Mouse (Mus musculus) kidney, postnatal 10 days (tissue): ENCODE results near the gene Togaram2.
"Not testable (repeated sequence)": the region's sequence is repeated elsewhere in the genome, so short reads cannot be mapped to it uniquely, and the experiment has no call there.

ENCODE experiments used
- DNase-seq: peaks from one replicate; pipeline ENCODE4 v3.0.0; 2021; ENCODE audit warnings: mixed read lengths

Togaram2 gene

DNA sequence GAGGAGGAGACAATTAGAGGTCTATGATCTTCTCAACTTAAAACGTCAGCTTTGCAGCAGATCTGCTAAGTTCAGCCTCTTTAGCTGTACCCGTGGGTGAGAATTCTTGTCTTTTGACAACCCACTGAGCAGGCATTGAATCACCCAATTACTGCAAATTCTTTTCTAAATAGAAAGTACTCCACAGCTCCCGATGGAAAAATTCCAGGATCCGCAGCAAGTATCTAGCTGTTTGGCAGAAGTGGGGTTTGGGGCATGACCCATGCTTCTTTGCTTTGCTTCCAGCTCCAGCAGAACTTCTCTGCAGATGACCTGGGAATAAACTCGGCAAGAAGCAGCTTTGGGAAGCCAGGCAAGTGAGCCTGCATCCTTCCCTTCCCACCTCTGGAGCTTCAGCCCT, 69.9 kb downstream of the Togaram2 start:
- DNase-seq = peak; percentile 46

DNA sequence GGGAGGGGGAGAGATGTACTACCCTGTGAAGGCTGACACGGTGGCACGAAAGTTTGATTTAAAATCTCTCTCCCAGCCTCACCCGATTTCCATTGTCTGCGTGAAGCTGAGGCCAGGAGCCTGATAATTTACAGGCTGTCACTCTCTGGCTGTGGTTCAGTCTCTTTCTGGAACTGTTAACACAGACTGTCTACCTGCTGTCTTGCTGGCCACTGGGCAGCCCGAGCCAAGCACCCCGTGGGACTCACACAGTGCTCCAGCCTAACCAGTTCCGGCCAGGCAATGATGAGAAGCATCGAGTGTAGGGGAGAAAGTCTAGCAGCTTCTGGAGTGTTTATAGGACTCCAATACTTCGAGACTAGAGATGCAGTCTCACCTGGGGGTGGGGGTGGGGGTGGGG, 73.1 kb downstream of the Togaram2 start:
- DNase-seq = no peak

DNA sequence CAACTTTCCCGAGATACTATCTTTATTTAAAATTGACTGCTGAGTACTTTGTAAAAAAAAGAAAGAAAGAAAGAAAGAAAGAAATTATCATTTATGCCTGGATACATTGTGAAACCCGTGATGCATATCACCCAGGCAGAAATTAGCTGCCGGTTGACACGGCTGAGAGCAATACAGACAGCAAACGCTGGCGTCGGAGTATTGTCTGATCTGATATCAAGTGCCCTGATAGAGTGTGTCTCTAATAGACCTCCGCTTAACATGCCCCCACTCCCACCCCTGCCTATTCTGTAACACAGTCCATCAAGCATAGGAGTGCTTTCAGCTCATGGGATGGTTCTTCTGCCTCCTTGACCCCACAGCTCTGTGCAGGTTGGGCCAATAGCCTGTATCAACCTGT, 74.5 kb downstream of the Togaram2 start:
- DNase-seq = no peak

DNA sequence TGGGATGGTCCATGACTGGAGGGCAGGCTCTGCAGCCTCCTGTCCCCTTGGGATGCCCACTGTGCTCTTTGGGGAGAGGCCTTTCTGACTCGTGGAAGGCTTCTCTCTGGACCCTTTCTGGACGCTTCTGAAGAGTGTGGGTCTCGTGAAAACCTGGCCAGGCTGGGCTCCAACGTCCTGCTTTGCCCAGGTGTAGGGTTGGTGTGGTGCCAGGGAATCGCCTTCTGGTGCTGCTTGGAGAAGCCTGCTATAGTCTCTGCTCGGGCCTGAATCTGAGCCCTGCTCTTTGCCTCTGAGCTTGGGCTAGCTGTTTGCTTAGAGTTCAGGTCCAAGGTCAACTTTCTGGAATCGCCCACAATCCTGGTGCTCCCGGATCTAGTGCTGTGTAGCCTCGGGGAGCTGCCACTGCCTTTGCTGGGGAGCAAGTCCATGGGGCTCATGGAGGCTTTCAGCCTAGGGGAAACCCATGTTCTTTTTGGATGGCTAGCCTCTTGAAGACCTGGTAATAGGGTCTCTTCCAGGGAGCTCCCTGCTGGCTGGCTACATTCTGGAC, 76.6 kb downstream of the Togaram2 start:
- DNase-seq = no peak

DNA sequence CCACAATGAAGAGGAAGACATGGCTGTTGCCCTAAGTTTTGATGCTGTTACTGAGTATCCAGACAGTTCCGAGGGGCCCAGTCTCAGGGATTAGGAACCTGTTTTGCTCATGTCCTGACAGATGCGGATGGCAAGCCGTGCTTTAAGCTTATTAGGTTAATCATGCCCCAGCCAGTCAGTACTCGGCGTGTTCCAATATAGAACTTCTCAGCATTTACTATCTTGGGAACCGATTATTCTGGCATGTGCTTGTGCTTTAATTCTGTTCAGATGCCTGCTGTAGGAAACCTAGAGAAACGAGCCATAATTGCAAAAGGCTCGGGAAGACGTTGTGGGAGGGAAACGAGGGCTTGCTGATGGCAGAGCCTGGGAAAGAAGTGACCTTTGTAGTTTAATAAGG, 79.8 kb downstream of the Togaram2 start, which contains the start of gene Pcare:
Pcare (minus strand) TSS at position 64 of the 400 bp plus-strand sequence.
- DNase-seq = no peak

DNA sequence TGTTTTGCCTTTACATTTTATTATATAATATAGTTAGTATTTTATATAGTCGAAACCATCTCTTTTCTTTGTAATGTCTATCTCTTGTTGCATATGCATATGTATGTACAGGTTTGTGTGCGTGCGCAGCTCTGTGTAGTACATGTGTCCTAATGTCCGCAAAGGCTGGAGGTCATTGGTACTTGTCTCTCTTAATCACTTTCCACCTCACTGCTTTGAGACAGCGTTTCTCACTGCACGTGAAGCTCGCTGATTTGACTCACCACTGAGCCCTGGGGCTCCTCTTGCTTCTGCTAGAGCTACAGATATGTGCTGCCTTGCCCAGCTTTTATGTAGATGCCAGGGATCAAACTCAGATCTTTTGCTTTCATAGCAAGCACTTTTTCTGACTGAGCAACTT, 87.5 kb downstream of the Togaram2 start:
- no peak for DNase-seq

DNA sequence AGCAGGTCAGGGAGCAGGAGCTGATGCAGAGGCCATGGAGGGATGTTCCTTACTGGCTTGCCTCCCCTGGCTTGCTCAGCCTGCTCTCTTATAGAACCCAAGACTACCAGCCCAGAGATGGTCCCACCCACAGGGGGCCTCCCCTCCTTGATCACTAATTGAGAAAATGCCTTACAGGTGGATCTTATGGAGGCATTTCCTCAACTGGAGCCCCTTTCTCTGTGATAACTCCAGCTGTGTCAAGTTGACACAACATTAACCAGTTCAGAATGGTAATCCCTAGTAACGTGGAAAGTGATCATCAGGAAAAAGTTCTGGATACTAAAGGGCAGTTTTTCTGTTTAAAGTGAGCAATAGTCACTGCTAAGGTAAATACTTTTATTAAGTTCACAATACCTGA, 95.1 kb downstream of the Togaram2 start, which contains the start of gene Clip4:
Clip4 (plus strand) TSS at position 301 of the 400 bp plus-strand sequence.
- DNase-seq = not testable (repeated sequence)

DNA sequence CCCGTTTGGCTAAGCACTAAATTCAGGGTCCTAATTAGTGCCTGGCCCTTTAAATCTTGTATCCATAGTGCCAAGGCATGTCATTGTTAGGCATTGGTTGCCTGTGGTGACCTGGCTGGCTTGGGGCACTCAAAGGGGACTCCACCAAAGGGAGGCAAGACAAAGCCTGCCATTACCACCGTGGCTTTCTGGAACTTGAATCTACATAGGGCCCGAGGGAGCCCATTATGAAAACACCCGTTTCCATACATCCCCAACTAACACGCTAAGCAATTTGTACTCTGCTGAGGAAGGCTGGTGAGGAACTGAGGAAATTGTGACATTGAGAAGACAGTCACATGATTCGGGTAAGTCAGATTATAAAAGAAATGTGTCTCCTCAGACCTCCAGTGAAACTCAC, 96.5 kb downstream of the Togaram2 start:
- DNase-seq = no peak

DNA sequence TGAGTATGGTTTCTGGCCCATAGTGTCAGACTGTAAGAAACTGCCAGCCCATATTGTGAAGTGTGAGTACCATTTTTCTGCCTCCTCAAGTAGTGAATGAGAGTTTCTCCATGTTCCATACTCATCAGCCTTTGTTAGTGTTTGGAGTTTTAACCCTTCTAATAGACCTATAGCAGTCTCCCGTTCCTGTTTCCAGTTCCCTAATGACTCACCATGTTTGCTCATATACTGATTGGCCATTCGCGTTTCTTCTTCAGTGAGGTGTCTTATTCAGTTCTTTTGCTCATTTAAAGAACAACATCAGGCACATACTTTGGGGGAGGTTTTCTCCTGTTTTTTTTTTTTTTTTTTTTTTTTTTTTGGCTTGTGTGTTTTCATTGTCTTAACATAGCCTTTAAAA, 97.6 kb downstream of the Togaram2 start:
- DNase-seq = no peak

DNA sequence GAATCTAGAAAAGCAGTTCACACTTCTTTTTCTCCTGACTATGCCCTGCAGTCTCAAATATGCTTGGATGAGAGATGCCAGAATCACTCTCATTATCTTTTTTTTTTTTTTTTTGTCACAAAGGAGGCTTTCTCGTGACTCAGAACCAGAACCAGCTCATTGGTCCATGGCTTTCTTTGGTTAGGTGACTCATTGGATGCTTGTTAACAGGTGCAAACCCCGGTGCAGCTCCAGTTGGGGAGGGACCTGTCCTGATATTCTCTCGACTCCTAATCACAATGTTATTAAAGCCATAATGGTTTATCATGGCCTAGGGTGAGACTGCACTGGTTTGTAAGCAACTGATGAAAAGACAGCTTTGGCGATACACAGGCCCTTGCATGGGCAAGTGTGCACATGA, 101.1 kb downstream of the Togaram2 start:
- DNase-seq = no peak

DNA sequence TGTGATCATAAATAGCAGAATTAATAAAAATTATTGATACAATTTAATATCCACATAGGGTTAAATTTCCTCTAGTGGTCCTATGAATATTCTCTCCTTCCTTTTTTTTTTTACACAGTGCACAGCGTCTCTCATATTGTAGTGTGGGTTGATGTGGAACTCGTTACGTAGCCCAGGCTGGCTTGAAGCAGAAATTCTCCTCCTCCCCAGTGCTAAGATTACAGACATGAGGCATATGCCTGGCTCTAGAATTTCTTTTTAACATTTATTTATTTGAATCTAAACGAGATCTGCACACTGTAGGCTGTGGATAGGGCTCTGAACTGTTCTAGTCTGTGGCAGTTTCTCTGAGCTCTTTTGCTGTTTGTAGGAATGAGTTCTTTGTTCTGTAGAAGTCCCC, 102.2 kb downstream of the Togaram2 start:
- DNase-seq = no peak

DNA sequence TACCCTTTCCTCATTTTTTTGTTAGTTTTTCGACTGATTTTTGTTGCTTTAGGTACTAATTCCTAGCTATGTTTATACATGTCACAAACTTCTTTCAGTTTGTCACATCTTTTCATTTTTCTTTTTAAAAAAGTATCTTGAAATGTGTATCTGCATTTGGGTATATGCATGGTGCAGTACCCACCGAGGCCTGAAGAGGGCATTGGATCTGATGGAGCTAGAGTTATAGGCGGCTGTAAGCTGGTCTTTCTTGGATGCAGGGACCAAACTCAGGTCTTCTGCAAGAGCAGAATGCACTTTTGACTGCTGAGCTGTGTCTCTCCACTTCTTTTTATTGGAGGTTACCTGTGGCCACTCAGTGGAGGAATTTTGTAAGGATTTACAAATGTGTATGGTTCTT, 105.6 kb downstream of the Togaram2 start:
- no peak for DNase-seq
